Mouse (Mus musculus) lung, embryonic 14.5 days (tissue): ENCODE measurements at regions not wholly inside any gene's neighbourhood (a gene's known extent, or its start where the extent isn't known, plus 50 kb on each side); places are given as distances from the start of the nearest gene placed in this dataset.

ENCODE experiments used
- ATAC-seq: fragments of 200-750 bp; cut with Nextera tagmentation; 2 replicates; pipeline ENCODE4 v1.8.0; 2017; ENCODE audit warnings: mild to moderate bottlenecking, moderate TSS enrichment, moderate library complexity; ENCODE audit not compliant: insufficient read depth
- DNase-seq: peaks from one replicate; pipeline ENCODE4 v3.0.0-alpha.2; 2015
- H3K27ac ChIP-seq: fragments of 300-500 bp; sonication (generic); 2 replicates; pipeline ENCODE4 v1.5.1; 2014; ENCODE audit warnings: low read depth, mild to moderate bottlenecking, moderate library complexity
- H3K27me3 ChIP-seq: fragments of 300-500 bp; sonication (generic); 2 replicates; pipeline ENCODE4 v1.6.1; 2014; ENCODE audit warnings: low read length, control low read depth; ENCODE audit not compliant: insufficient read depth
- H3K36me3 ChIP-seq: fragments of 300-500 bp; sonication (generic); 2 replicates; pipeline ENCODE4 v1.6.1; 2014; ENCODE audit warnings: control low read depth; ENCODE audit not compliant: insufficient read depth
- H3K4me1 ChIP-seq: fragments of 300-500 bp; sonication (generic); 2 replicates; pipeline ENCODE4 v1.6.1; 2014; ENCODE audit warnings: antibody characterized with exemption, control low read depth; ENCODE audit not compliant: insufficient read depth
- H3K4me2 ChIP-seq: fragments of 300-500 bp; sonication (generic); 2 replicates; pipeline ENCODE4 v1.6.1; 2014; ENCODE audit warnings: mild to moderate bottlenecking
- H3K4me3 ChIP-seq: fragments of 300-500 bp; sonication (generic); 2 replicates; pipeline ENCODE4 v1.5.1; 2014; ENCODE audit warnings: low read depth, low read length
- H3K9ac ChIP-seq: fragments of 300-500 bp; sonication (generic); 2 replicates; pipeline ENCODE4 v1.6.1; 2014
- H3K9me3 ChIP-seq: fragments of 300-500 bp; sonication (generic); 2 replicates; pipeline ENCODE4 v1.6.1; 2016; ENCODE audit warnings: low read depth, low read length, control low read depth
- CTCF ChIP-seq: IDR thresholded peaks from 2 replicates; pipeline ENCODE4 v1.5.1; 2016; ENCODE audit warnings: antibody characterized with exemption, low read depth
- WGBS: fragments of 180-500 bp; shearing (Covaris S2); extraction: QIAGEN DNeasy Blood & Tissue Kit; methylation state at CpG from one replicate; pipeline ENCODE4 v1.1.7; 2014; 5-methylcytosine and 5-hydroxymethylcytosine counted together

- H3K9me3 ChIP-seq: no peaks in the 10 kb centered on the region
- H3K9ac ChIP-seq: no peak overlapping the region
- WGBS: 7% methylated on average over 1 of the region's 1 CpGs
- H3K27me3 ChIP-seq: no peaks in the 10 kb centered on the region
- no peak overlapping the region for H3K4me2 ChIP-seq
- DNase-seq (no peak), ATAC-seq (no peak)
- no peak for TF ChIP-seq CTCF
- H3K4me3 ChIP-seq: no peak overlapping the region
- no peaks in the 10 kb centered on the region for H3K4me1 ChIP-seq
- H3K27ac ChIP-seq: no peak overlapping the region
- H3K36me3 ChIP-seq: no peaks in the 10 kb centered on the region
Measured at GRCm38 (mm10) chr1:137738157-137738851, 437.2 kb downstream of the Ptprc start.

DNA sequence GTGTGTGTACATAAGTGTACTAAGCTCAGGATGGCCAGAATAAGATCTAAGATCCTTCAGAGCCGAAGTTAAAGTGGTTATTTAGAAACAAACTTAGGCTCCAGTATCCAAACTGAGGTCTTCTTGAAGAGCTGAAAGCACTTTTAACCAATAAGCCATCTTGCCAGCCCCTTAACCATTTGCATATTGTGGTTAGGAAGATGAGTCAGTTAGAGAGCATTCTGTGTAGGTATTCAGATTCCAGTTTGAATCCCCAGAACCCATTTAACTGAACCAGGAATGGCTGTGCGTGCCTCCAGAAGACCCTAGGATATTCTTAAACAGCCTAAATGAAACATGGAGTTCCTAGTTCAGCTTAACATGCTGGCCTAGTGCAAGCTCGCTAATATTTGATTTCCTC, 471.6 kb downstream of the Ptprc start:
- no peak overlapping the region for H3K4me3 ChIP-seq
- no peaks in the 10 kb centered on the region for H3K9me3 ChIP-seq
- H3K27me3 ChIP-seq: no peaks in the 10 kb centered on the region
- no peaks in the 10 kb centered on the region for H3K36me3 ChIP-seq
- H3K4me1 ChIP-seq: no peaks in the 10 kb centered on the region
- H3K27ac ChIP-seq: no peak overlapping the region
- ATAC-seq: no peak
- no peak for TF ChIP-seq CTCF
- H3K9ac ChIP-seq: no peak overlapping the region
- 84% methylated on average over 3 of the region's 3 CpGs for WGBS
- no peak overlapping the region for H3K4me2 ChIP-seq
- DNase-seq: no peak

DNA sequence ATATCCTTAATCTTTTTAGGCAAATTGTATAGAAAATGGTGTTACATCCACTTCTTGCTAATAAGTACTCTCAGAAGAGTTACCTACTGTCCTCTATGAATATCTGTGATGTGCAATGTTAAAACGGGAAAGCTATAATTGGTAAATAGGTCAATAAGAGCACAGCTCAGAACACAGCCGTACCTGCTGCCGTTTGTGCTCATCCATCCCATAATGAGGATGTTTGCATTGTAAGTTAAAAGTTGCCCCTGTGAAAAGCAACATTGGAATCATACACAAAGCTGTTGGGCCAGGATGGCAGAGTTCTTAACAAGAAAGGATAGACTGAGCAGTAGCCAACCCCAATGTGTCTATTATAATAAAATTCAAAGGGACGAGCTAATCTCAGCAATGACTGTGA, 476.6 kb downstream of the Ptprc start:
- 87% methylated on average over 4 of the region's 4 CpGs for WGBS
- Histone ChIP-seq H3K9me3 (no peaks in the 10 kb centered on the region), H3K4me3 (no peak overlapping the region), H3K27ac (no peak overlapping the region), H3K4me1 (no peaks in the 10 kb centered on the region), H3K4me2 (no peak overlapping the region), H3K36me3 (no peaks in the 10 kb centered on the region), H3K9ac (no peak overlapping the region), H3K27me3 (no peaks in the 10 kb centered on the region)
- no peak for TF ChIP-seq CTCF
- DNase-seq (no peak), ATAC-seq (no peak)

DNA sequence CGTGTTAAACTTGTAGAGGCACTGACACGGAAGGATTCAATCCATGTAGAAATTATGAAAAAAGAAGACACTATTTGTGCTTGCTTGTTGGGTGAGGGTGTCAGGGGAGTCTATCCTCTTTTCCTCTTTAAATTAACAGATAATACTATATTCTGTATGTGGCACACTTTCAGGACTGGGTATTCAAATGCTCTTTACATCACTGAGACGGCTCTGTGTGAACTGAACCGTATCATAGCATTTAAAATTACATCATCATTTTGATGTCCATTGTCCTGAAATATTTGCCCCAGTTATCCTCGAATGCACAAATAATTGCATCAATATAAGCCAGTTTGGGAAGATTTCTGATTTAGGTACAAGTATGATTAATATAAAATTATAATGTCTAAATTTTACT, 478.2 kb downstream of the Ptprc start:
- 83% methylated on average over 5 of the region's 5 CpGs for WGBS
- Histone ChIP-seq H3K27ac (no peak overlapping the region), H3K4me1 (no peaks in the 10 kb centered on the region), H3K9me3 (no peaks in the 10 kb centered on the region), H3K9ac (no peak overlapping the region), H3K4me3 (no peak overlapping the region), H3K27me3 (no peaks in the 10 kb centered on the region), H3K36me3 (no peaks in the 10 kb centered on the region), H3K4me2 (no peak overlapping the region)
- DNase-seq (no peak), ATAC-seq (no peak)
- no peak for TF ChIP-seq CTCF

- ATAC-seq: no peak
- 55% methylated on average over 3 of the region's 3 CpGs for WGBS
- no peak overlapping the region for H3K4me3 ChIP-seq
- no peak overlapping the region for H3K27ac ChIP-seq
- H3K27me3 ChIP-seq: no peaks in the 10 kb centered on the region
- DNase-seq: no peak
- H3K4me1 ChIP-seq: no peaks in the 10 kb centered on the region
- H3K9me3 ChIP-seq: no peaks in the 10 kb centered on the region
- H3K36me3 ChIP-seq: no peaks in the 10 kb centered on the region
- no peak overlapping the region for H3K4me2 ChIP-seq
- H3K9ac ChIP-seq: no peak overlapping the region
- no peak for TF ChIP-seq CTCF
Measured at GRCm38 (mm10) chr1:137696796-137697195, 478.7 kb downstream of the Ptprc start.

DNA sequence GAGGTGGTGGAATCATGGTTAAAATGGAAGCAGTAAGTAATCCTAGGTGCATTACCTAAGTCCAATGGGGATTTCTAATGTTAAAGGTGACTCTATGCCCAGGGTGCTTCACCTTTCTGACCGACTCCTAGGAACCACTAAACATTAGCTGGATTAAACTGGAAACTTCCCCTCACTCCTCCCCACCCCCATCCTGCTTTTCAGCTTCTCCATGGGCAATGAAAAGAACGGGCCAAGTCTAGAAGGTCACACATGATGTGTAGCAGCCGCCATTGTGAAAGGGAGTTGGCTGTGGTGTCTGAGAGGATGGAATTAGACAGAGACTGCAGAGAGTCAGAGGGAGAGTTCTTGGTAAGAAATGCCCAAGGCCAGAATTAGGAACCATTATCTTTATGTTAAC, 479.8 kb downstream of the Ptprc start:
- Histone ChIP-seq H3K4me1 (no peaks in the 10 kb centered on the region), H3K27me3 (no peaks in the 10 kb centered on the region), H3K4me3 (no peak overlapping the region), H3K9me3 (no peaks in the 10 kb centered on the region), H3K4me2 (no peak overlapping the region), H3K27ac (no peak overlapping the region), H3K9ac (no peak overlapping the region), H3K36me3 (no peaks in the 10 kb centered on the region)
- 87% methylated on average over 3 of the region's 3 CpGs for WGBS
- TF ChIP-seq CTCF: no peak
- no peak for DNase-seq
- ATAC-seq: no peak

DNA sequence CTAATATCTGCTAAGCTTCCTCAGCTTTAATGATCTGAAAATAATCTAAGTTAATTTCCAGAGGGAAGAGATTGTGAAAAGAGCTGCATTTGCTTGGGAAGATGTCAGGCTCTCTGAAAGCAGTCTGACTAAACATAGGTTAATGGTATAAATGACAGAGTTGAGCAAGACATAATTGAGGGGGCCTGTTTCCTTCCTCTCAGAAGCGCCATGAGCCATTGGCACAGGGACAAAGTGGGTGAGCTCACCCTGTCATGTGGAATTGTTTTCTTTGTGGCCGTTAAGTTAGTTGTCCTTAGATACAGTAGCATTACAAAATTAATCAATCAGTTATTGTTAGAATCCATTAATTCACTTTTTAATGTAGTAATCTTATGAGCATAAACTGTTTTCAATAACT, 483.0 kb downstream of the Ptprc start:
- H3K27me3 ChIP-seq: no peaks in the 10 kb centered on the region
- no peaks in the 10 kb centered on the region for H3K4me1 ChIP-seq
- no peaks in the 10 kb centered on the region for H3K36me3 ChIP-seq
- H3K4me3 ChIP-seq: no peak overlapping the region
- H3K9me3 ChIP-seq: no peaks in the 10 kb centered on the region
- H3K27ac ChIP-seq: no peak overlapping the region
- 44% methylated on average over 2 of the region's 2 CpGs for WGBS
- no peak for TF ChIP-seq CTCF
- peak; percentile 47 for DNase-seq
- no peak overlapping the region for H3K9ac ChIP-seq
- no peak overlapping the region for H3K4me2 ChIP-seq
- ATAC-seq: no peak
